Mouse (Mus musculus): ENCODE measurements around the gene H2-Q10.

GRCm38 (mm10) chr17:35509284-35509683 lies 39.4 kb downstream of the H2-Q10 start:
- TF ChIP-seq GATA1 (IDR thresholded peaks at IDR 0.05; ENCODE audit: borderline replicate concordance, low read length) (no peak), FLI1 (IDR thresholded peaks at IDR 0.05; ENCODE audit: low read length) (no peak)

Measured in megakaryocyte, embryonic 14.5 days (primary cell).